Mouse (Mus musculus) small intestine, adult 2 months (tissue): ENCODE measurements around the gene Cnih3.

Experiments used
- CTCF ChIP-seq: fragments of 200-500 bp; IDR thresholded peaks from 2 replicates; pipeline ENCODE4 v1.5.1; 2012; ENCODE audit warnings: low read depth, mild to moderate bottlenecking, control low read depth, inconsistent platforms, low read length, moderate library complexity, mixed read lengths; ENCODE audit not compliant: insufficient replicate concordance, insufficient read length; ENCODE audit errors: extremely low read depth
- POLR2A ChIP-seq: fragments of 200-500 bp; IDR thresholded peaks from 2 replicates; pipeline ENCODE4 v1.6.1; 2012; ENCODE audit warnings: low read depth, mild to moderate bottlenecking, control low read depth, inconsistent platforms, low read length, moderate library complexity

- TF ChIP-seq POLR2A, result no peak
- no peak for TF ChIP-seq CTCF
Measured at GRCm38 (mm10) chr1:181426406-181426805, 74.0 kb downstream of the Cnih3 start.
